Mouse (Mus musculus): Measurements from ENCODE around the gene Cpt1b. TPM values are rescaled to one million over a fixed set of nuclear protein-coding genes. Genes with fewer than 3 reads are reported as not detected.
A peak's percentile ranks its signal among the peaks of the same experiment; 100 is the strongest.

Gene Cpt1b
- polyA plus RNA-seq, 1 experiment = 3.4 TPM

DNA sequence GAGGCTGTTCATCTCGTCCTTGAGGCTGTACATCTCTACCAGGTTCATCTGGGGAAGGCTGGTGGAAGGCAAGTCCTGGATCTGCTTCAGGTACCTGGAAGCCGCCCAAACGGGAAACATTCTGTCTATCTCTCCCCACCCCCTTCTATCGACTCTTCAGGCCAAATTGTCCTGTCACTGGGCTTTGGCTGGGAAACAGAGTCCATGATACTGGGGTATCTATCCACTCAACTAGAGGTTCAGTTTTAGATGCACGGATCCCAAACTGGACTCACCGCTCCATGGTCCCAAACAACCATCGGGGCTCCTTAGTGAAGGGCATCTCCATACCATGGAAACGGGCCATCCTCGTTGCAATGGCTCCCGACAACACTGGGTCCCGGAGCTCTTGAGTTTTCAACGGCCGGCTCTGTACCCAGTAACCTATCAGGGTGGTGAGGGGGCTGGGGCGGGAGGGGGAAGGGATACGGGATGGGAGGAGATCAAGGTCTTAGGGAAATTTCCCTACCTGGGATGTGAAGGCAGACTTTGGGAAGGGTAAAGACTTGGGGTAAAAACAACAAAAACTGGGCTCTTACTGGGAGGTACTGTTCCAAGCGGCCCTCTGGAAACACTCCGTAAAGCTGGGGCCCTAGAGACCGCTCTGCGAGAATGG lies 2.6 kb upstream of the Cpt1b start:
- TF ChIP-seq POLR2A (IDR thresholded peaks at IDR 0.05; ENCODE audit: low read depth, low read length) = no peak
- no peak for TF ChIP-seq CTCF (IDR thresholded peaks at IDR 0.05; ENCODE audit: extremely low read depth, insufficient read length, insufficient replicate concordance, low read depth, low read length)
- 86% methylated on average over 19 of the region's 19 CpGs for WGBS
- peak overlapping the region; percentile 72 for H3K4me3 ChIP-seq (ENCODE audit: low read depth, low read length)

DNA sequence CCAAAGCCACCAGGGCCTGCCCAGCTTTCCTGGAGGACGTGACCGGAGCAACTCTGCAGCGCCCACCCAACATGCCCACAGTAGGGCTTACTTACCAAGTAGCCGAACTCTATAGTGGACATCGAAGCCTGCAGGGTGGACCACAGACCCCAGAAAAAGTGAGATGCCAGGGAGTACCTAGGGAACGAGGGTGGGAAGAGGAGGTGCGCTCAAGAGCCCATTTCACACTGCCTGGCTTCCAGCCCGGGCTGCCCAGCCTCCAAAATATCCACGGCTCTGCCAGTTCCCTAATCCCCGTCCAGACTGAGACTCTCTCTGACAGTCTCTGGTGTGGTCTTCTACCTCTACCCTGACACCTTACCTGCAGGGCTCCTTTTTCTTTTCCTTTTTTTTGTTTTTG lies 1.1 kb upstream of the Cpt1b start:
- Histone ChIP-seq H3K27ac (ENCODE audit: insufficient read depth, low read depth, low read length) (no peak overlapping the region), H3K27me3 (ENCODE audit: control insufficient read depth, insufficient read depth, low read length) (no peaks in the 10 kb centered on the region), H3K4me1 (ENCODE audit: control insufficient read depth, insufficient read depth, insufficient read length, low read length) (peaks cover 5% of the 10 kb centered on the region; the same call in 1 of the 2 replicates), H3K4me3 (ENCODE audit: low read depth, low read length) (no peak overlapping the region), H3K36me3 (ENCODE audit: control insufficient read depth, insufficient read depth, low read length) (peaks cover 48% of the 10 kb centered on the region)
- no peak for TF ChIP-seq CTCF (IDR thresholded peaks at IDR 0.05; ENCODE audit: extremely low read depth, insufficient read length, insufficient replicate concordance, low read depth, low read length)
- 92% methylated on average over 10 of the region's 10 CpGs for WGBS

More for the DNA sequence above, 2.6 kb upstream of the Cpt1b start:
- H3K36me3 ChIP-seq (ENCODE audit: control insufficient read depth, insufficient read depth, low read length) = peaks cover 39% of the 10 kb centered on the region
- 0 out of 2 replicates have a peak overlapping the region, but pooled peaks have one; percentile 69 for H3K27ac ChIP-seq (ENCODE audit: insufficient read depth, low read depth, low read length)
- H3K4me1 ChIP-seq (ENCODE audit: control insufficient read depth, insufficient read depth, insufficient read length, low read length) = peaks cover 7% of the 10 kb centered on the region; the same call in 1 of the 2 replicates
- H3K27me3 ChIP-seq (ENCODE audit: control insufficient read depth, insufficient read depth, low read length) = no peaks in the 10 kb centered on the region

DNA sequence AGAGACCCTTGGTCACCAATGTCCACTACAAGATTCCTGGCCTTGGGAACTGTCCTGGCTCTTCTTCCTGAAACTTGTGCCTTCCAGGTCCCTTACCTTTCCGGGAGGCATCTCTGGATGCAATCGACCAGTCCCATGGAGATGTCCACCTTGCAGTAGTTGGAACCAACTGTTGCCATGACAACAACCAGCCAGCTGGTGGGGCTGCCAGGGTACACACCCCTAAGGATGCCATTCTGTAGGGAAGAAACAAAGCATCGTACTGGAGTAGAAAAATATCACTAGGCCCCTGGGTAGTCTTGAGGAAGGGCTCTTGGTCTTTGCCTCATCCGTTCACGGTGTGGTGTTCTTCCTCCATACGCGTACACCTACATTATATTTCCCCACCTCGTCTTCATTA lies 1.0 kb downstream of the Cpt1b start:
- peaks cover 2% of the 10 kb centered on the region; the same call in 1 of the 2 replicates for H3K4me1 ChIP-seq (ENCODE audit: control insufficient read depth, insufficient read depth, insufficient read length, low read length)
- no peak overlapping the region for H3K4me3 ChIP-seq (ENCODE audit: low read depth, low read length)
- 88% methylated on average over 8 of the region's 8 CpGs for WGBS
- no peaks in the 10 kb centered on the region for H3K27me3 ChIP-seq (ENCODE audit: control insufficient read depth, insufficient read depth, low read length)
- TF ChIP-seq CTCF (IDR thresholded peaks at IDR 0.05; ENCODE audit: extremely low read depth, insufficient read length, insufficient replicate concordance, low read depth, low read length) (no peak), POLR2A (IDR thresholded peaks at IDR 0.05; ENCODE audit: low read depth, low read length) (no peak)
- peaks cover 66% of the 10 kb centered on the region for H3K36me3 ChIP-seq (ENCODE audit: control insufficient read depth, insufficient read depth, low read length)
- H3K27ac ChIP-seq (ENCODE audit: insufficient read depth, low read depth, low read length) = no peak overlapping the region

DNA sequence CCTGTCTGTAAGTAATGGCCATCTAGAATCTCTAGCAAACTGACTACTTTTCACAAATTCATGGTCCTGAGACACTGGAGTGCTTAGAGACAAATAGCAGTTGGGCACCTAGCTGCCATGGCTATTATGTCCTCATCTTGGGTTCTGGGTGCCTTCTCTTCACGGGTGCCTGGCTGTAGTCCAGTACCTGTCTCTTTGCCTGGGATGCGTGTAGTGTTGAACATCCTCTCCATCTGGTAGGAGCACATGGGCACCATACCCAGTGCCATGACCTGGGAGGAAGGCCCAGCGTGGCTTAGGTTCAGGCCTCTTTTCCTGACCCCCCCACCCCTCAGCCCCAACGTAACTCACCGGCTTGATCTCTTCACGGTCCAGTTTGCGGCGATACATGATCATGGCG lies 3.7 kb downstream of the Cpt1b start:
- peaks cover 74% of the 10 kb centered on the region for H3K36me3 ChIP-seq (ENCODE audit: control insufficient read depth, insufficient read depth, low read length)
- H3K27me3 ChIP-seq (ENCODE audit: control insufficient read depth, insufficient read depth, low read length) = no peaks in the 10 kb centered on the region
- no peak overlapping the region for H3K4me3 ChIP-seq (ENCODE audit: low read depth, low read length)
- H3K4me1 ChIP-seq (ENCODE audit: control insufficient read depth, insufficient read depth, insufficient read length, low read length) = no peaks in the 10 kb centered on the region
- 94% methylated on average over 9 of the region's 9 CpGs for WGBS
- TF ChIP-seq POLR2A (IDR thresholded peaks at IDR 0.05; ENCODE audit: low read depth, low read length) (no peak), CTCF (IDR thresholded peaks at IDR 0.05; ENCODE audit: extremely low read depth, insufficient read length, insufficient replicate concordance, low read depth, low read length) (no peak)
- H3K27ac ChIP-seq (ENCODE audit: insufficient read depth, low read depth, low read length) = no peak overlapping the region

DNA sequence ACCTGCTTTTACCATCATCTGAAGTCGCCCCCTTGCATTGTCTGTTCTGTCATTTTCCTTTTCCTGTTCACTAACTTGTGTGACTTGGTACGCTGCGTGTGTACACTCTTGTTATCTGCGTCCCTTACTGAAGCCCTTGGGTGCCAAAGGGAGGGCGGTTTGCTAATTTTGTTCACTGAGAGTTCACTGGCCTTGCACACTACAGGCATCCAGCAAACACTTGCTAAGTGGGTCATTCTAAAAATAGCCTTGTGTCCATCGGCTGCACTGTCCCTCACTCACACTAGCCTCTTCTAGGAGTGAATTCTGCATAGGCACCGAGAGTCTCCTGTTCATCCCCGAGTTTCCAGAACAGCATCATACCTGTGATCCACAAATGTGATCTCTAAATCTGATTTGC lies 10.4 kb downstream of the Cpt1b start:
- 84% methylated on average over 8 of the region's 8 CpGs for WGBS
- Histone ChIP-seq H3K27ac (ENCODE audit: insufficient read depth, low read depth, low read length) (no peak overlapping the region), H3K36me3 (ENCODE audit: control insufficient read depth, insufficient read depth, low read length) (peaks cover 33% of the 10 kb centered on the region), H3K4me1 (ENCODE audit: control insufficient read depth, insufficient read depth, insufficient read length, low read length) (no peaks in the 10 kb centered on the region), H3K27me3 (ENCODE audit: control insufficient read depth, insufficient read depth, low read length) (no peaks in the 10 kb centered on the region), H3K4me3 (ENCODE audit: low read depth, low read length) (no peak overlapping the region)
- TF ChIP-seq CTCF (IDR thresholded peaks at IDR 0.05; ENCODE audit: extremely low read depth, insufficient read length, insufficient replicate concordance, low read depth, low read length) (no peak), POLR2A (IDR thresholded peaks at IDR 0.05; ENCODE audit: low read depth, low read length) (no peak)

DNA sequence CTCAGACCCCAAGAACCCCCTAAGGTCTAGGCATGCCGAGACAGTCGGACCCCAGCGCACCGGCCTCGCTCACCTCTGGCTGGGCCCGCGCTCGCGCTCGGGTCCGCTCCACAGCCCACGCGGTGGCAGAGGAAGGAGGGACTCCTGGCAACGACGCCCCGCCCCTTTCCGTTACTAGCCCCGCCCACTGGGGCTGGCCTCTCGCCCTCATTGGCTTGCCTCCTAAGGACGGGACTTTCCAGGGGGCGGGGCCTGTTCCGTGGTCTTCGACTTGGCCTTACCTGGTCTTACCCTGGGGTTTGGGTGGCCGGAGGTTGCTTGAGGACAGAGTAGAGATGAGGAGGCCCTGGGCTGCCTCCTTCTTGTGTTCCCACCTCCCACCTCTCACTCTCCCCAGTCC lies 15.5 kb downstream of the Cpt1b start, which contains the start of gene Syce3:
Syce3 (minus strand) TSS at position 386 of the 400 bp plus-strand sequence.
- no peaks in the 10 kb centered on the region for H3K27me3 ChIP-seq (ENCODE audit: control insufficient read depth, insufficient read depth, low read length)
- no peaks in the 10 kb centered on the region for H3K4me1 ChIP-seq (ENCODE audit: control insufficient read depth, insufficient read depth, insufficient read length, low read length)
- TF ChIP-seq CTCF (IDR thresholded peaks at IDR 0.05; ENCODE audit: extremely low read depth, insufficient read length, insufficient replicate concordance, low read depth, low read length) (no peak), POLR2A (IDR thresholded peaks at IDR 0.05; ENCODE audit: low read depth, low read length) (no peak)
- H3K27ac ChIP-seq (ENCODE audit: insufficient read depth, low read depth, low read length) = no peak within 1 kb of the TSS
- H3K4me3 ChIP-seq (ENCODE audit: low read depth, low read length) = no peak within 1 kb of the TSS
- no peaks in the 10 kb centered on the region for H3K36me3 ChIP-seq (ENCODE audit: control insufficient read depth, insufficient read depth, low read length)
- WGBS = 84% methylated on average over 24 of the region's 24 CpGs

DNA sequence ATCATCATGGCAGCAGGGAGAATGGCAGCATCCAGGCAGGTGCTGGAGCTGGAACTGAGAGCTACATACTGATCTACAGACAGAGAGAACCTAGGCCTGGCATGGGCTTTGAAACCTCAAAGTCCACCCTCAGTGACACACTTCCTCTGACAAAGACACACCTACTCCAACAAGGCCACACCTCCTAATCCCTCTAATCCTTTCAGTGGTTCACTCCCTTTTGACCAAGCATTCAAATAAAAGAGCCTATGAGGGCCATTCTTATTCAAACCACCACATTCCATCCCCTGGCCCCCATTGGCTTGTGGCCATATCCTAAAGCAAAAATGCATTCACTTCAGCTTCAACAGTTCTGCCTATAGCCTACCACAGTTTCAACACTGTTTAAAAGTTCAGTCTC lies 19.0 kb downstream of the Cpt1b start:
- no peaks in the 10 kb centered on the region for H3K27me3 ChIP-seq (ENCODE audit: control insufficient read depth, insufficient read depth, low read length)
- no peak overlapping the region for H3K27ac ChIP-seq (ENCODE audit: insufficient read depth, low read depth, low read length)
- H3K36me3 ChIP-seq (ENCODE audit: control insufficient read depth, insufficient read depth, low read length) = no peaks in the 10 kb centered on the region
- no peak overlapping the region for H3K4me3 ChIP-seq (ENCODE audit: low read depth, low read length)
- TF ChIP-seq POLR2A (IDR thresholded peaks at IDR 0.05; ENCODE audit: low read depth, low read length) (no peak), CTCF (IDR thresholded peaks at IDR 0.05; ENCODE audit: extremely low read depth, insufficient read length, insufficient replicate concordance, low read depth, low read length) (no peak)
- no peaks in the 10 kb centered on the region for H3K4me1 ChIP-seq (ENCODE audit: control insufficient read depth, insufficient read depth, insufficient read length, low read length)
